Mouse (Mus musculus) adrenal gland, postnatal 25 days (tissue): ENCODE data around the gene Sult1a1. TPM values are rescaled to one million over a fixed set of nuclear protein-coding genes. Genes with fewer than 3 reads are reported as not detected.
"Not testable (repeated sequence)": the region's sequence is repeated elsewhere in the genome, so short reads cannot be mapped to it uniquely, and the experiment has no call there.

ENCODE experiments used
- DNase-seq: peaks from one replicate; pipeline ENCODE4 v3.0.0; 2021; ENCODE audit warnings: mixed read lengths
- total RNA-seq: library from RNA; stranded (reverse); gene quantifications from 2 replicates; pipeline ENCODE4 v1.2.3, GENCODE M21; 2021

The Sult1a1 gene
- total RNA-seq, 1 experiment from 2014 or later, result 31.0 TPM

GRCm38 (mm10) chr7:126696886-126697285, 20.7 kb upstream of the Sult1a1 start:
- no peak for DNase-seq

GRCm38 (mm10) chr7:126696303-126696702, 20.1 kb upstream of the Sult1a1 start:
- DNase-seq, result no peak

- peak; percentile 93 for DNase-seq
Measured at GRCm38 (mm10) chr7:126695631-126696207, 19.5 kb upstream of the Sult1a1 start, which contains the start of gene Slx1b. Gene Slx1b (minus strand): TSS chr7:126695784.

GRCm38 (mm10) chr7:126695210-126695611, 19.0 kb upstream of the Sult1a1 start, which contains the start of gene Bola2:
Gene Bola2 (plus strand): TSS chr7:126695401.
- DNase-seq, result peak; percentile 69

- no peak for DNase-seq
Measured at GRCm38 (mm10) chr7:126694441-126695051, 18.3 kb upstream of the Sult1a1 start.

- no peak for DNase-seq
Measured at GRCm38 (mm10) chr7:126693781-126694180, 17.5 kb upstream of the Sult1a1 start.

GRCm38 (mm10) chr7:126693256-126693655, 17.0 kb upstream of the Sult1a1 start:
- DNase-seq, result peak; percentile 81

- DNase-seq, result no peak
Measured at GRCm38 (mm10) chr7:126692426-126692825, 16.2 kb upstream of the Sult1a1 start.

GRCm38 (mm10) chr7:126691676-126692075, 15.4 kb upstream of the Sult1a1 start:
- DNase-seq, result no peak

- DNase-seq, result no peak
Measured at GRCm38 (mm10) chr7:126690737-126691136, 14.5 kb upstream of the Sult1a1 start.

- no peak for DNase-seq
Measured at GRCm38 (mm10) chr7:126689021-126689420, 12.8 kb upstream of the Sult1a1 start.

GRCm38 (mm10) chr7:126688156-126688555, 11.9 kb upstream of the Sult1a1 start:
- not testable (repeated sequence) for DNase-seq

GRCm38 (mm10) chr7:126681221-126681620, 5.0 kb upstream of the Sult1a1 start:
- DNase-seq, result no peak

GRCm38 (mm10) chr7:126679683-126680082, 3.5 kb upstream of the Sult1a1 start:
- DNase-seq, result no peak

GRCm38 (mm10) chr7:126678545-126679341, 2.5 kb upstream of the Sult1a1 start:
- no peak for DNase-seq

- DNase-seq, result no peak
Measured at GRCm38 (mm10) chr7:126676631-126677220, 494 bp upstream of the Sult1a1 start.

- DNase-seq, result no peak
Measured at GRCm38 (mm10) chr7:126675104-126675503, 1.1 kb downstream of the Sult1a1 start.

GRCm38 (mm10) chr7:126672111-126672510, 4.1 kb downstream of the Sult1a1 start:
- DNase-seq, result no peak

- no peak for DNase-seq
Measured at GRCm38 (mm10) chr7:126670152-126670551, 6.1 kb downstream of the Sult1a1 start.

GRCm38 (mm10) chr7:126668452-126668851, 7.8 kb downstream of the Sult1a1 start:
- no peak for DNase-seq

GRCm38 (mm10) chr7:126667495-126668090, 8.6 kb downstream of the Sult1a1 start:
- DNase-seq, result no peak

- peak; percentile 20 for DNase-seq
Measured at GRCm38 (mm10) chr7:126665269-126665668, 11.0 kb downstream of the Sult1a1 start.
